Mouse (Mus musculus) limb, embryonic 15.5 days (tissue): ENCODE results near the gene Tmem56. TPM values are rescaled to one million over a fixed set of nuclear protein-coding genes. Genes with fewer than 3 reads are reported as not detected.

ENCODE experiments used
- ATAC-seq: fragments of 200-750 bp; cut with Nextera tagmentation; 2 replicates; pipeline ENCODE4 v1.8.0; 2017; ENCODE audit warnings: low read depth, moderate TSS enrichment; ENCODE audit not compliant: insufficient number of reproducible peaks, low FRiP score, low TSS enrichment
- H3K27ac ChIP-seq: fragments of 300-500 bp; sonication (generic); 2 replicates; pipeline ENCODE4 v1.5.1; 2015; ENCODE audit warnings: moderate library complexity, mild to moderate bottlenecking, inconsistent platforms
- H3K27me3 ChIP-seq: fragments of 300-500 bp; sonication (generic); 2 replicates; pipeline ENCODE4 v1.6.1; 2015; ENCODE audit warnings: inconsistent platforms
- H3K36me3 ChIP-seq: fragments of 300-500 bp; sonication (generic); 2 replicates; pipeline ENCODE4 v1.6.1; 2015; ENCODE audit warnings: inconsistent platforms
- H3K4me1 ChIP-seq: fragments of 300-500 bp; sonication (generic); 2 replicates; pipeline ENCODE4 v1.6.1; 2015; ENCODE audit warnings: inconsistent platforms
- H3K4me2 ChIP-seq: fragments of 300-500 bp; sonication (generic); 2 replicates; pipeline ENCODE4 v1.6.1; 2015; ENCODE audit warnings: mild to moderate bottlenecking, inconsistent platforms
- H3K4me3 ChIP-seq: fragments of 300-500 bp; sonication (generic); 2 replicates; pipeline ENCODE4 v1.5.1; 2015; ENCODE audit warnings: mild to moderate bottlenecking, inconsistent platforms
- H3K9ac ChIP-seq: fragments of 300-500 bp; sonication (generic); 2 replicates; pipeline ENCODE4 v1.6.1; 2015; ENCODE audit warnings: inconsistent platforms
- H3K9me3 ChIP-seq: fragments of 300-500 bp; sonication (generic); 2 replicates; pipeline ENCODE4 v1.6.1; 2016; ENCODE audit warnings: inconsistent platforms
- WGBS: fragments of 180-500 bp; shearing (Covaris S2); methylation state at CpG from one replicate; pipeline ENCODE4 v1.1.7; 2015; 5-methylcytosine and 5-hydroxymethylcytosine counted together
- polyA plus RNA-seq: library from polyadenylated mRNA; unstranded; fragments of >200 nt; fragmentation: Nextera tagmentation; extraction: Ambion mirVana; gene quantifications from 2 replicates; pipeline ENCODE4 v1.2.1, GENCODE M21; 2015

The Tmem56 gene
- polyA plus RNA-seq, 1 experiment from 2014 or later, result 1.3 TPM

GRCm38 (mm10) chr3:121309429-121309828 is 26.5 kb upstream of the Tmem56 start:
- ATAC-seq, result no peak
- WGBS, result 65% methylated on average over 4 of the region's 4 CpGs

GRCm38 (mm10) chr3:121308935-121309334 is 26.0 kb upstream of the Tmem56 start:
- WGBS, result 63% methylated on average over 5 of the region's 5 CpGs
- ATAC-seq, result no peak

More at GRCm38 (mm10) chr3:121309429-121309828, 26.5 kb upstream of the Tmem56 start:
- H3K9me3 ChIP-seq, result no peaks in the 10 kb centered on the region
- H3K27ac ChIP-seq, result no peak overlapping the region
- H3K27me3 ChIP-seq, result no peaks in the 10 kb centered on the region
- no peaks in the 10 kb centered on the region for H3K4me1 ChIP-seq
- H3K4me3 ChIP-seq, result no peak overlapping the region
- H3K9ac ChIP-seq, result no peak overlapping the region
- H3K4me2 ChIP-seq, result no peak overlapping the region
- H3K36me3 ChIP-seq, result 0 out of 2 replicates have a peak, but pooled peaks cover 3% of the 10 kb centered on the region

GRCm38 (mm10) chr3:121307532-121308234 is 24.8 kb upstream of the Tmem56 start:
- Histone ChIP-seq H3K4me3 (no peak overlapping the region), H3K27me3 (no peaks in the 10 kb centered on the region), H3K4me2 (no peak overlapping the region), H3K9me3 (no peaks in the 10 kb centered on the region), H3K9ac (no peak overlapping the region), H3K36me3 (peaks cover 3% of the 10 kb centered on the region; the same call in 1 of the 2 replicates), H3K4me1 (no peaks in the 10 kb centered on the region), H3K27ac (no peak overlapping the region)
- ATAC-seq, result peak; percentile 48; the same call in 1 of the 2 replicates
- 70% methylated on average over 7 of the region's 7 CpGs for WGBS

More at GRCm38 (mm10) chr3:121308935-121309334, 26.0 kb upstream of the Tmem56 start:
- Histone ChIP-seq H3K36me3 (0 out of 2 replicates have a peak, but pooled peaks cover 3% of the 10 kb centered on the region), H3K9me3 (no peaks in the 10 kb centered on the region), H3K27me3 (no peaks in the 10 kb centered on the region), H3K4me1 (no peaks in the 10 kb centered on the region), H3K27ac (no peak overlapping the region), H3K4me2 (no peak overlapping the region), H3K4me3 (no peak overlapping the region), H3K9ac (no peak overlapping the region)

GRCm38 (mm10) chr3:121306641-121307040 is 23.7 kb upstream of the Tmem56 start:
- Histone ChIP-seq H3K36me3 (peaks cover 8% of the 10 kb centered on the region; the same call in 1 of the 2 replicates), H3K4me1 (no peaks in the 10 kb centered on the region), H3K4me2 (no peak overlapping the region), H3K9ac (no peak overlapping the region), H3K4me3 (no peak overlapping the region), H3K27ac (no peak overlapping the region), H3K9me3 (no peaks in the 10 kb centered on the region), H3K27me3 (no peaks in the 10 kb centered on the region)
- no peak for ATAC-seq
- WGBS, result 88% methylated on average over 7 of the region's 7 CpGs

- Histone ChIP-seq H3K4me2 (no peak overlapping the region), H3K27me3 (no peaks in the 10 kb centered on the region), H3K27ac (no peak overlapping the region), H3K9me3 (no peaks in the 10 kb centered on the region), H3K4me3 (no peak overlapping the region), H3K9ac (no peak overlapping the region), H3K36me3 (no peaks in the 10 kb centered on the region), H3K4me1 (peaks cover 7% of the 10 kb centered on the region; the same call in 1 of the 2 replicates)
- ATAC-seq, result no peak
- WGBS, result 82% methylated on average over 2 of the region's 2 CpGs
Measured at GRCm38 (mm10) chr3:121294200-121294599, 11.3 kb upstream of the Tmem56 start.

GRCm38 (mm10) chr3:121291560-121292258 is 8.8 kb upstream of the Tmem56 start, which contains the start of gene Alg14:
Gene Alg14 (plus strand): TSS chr3:121291773.
- peak within 1 kb of the TSS; percentile 97 for H3K27ac ChIP-seq
- peak; percentile 98 for ATAC-seq
- peak within 1 kb of the TSS; percentile 70 for H3K4me3 ChIP-seq
- H3K9me3 ChIP-seq, result no peaks in the 10 kb centered on the region
- H3K4me1 ChIP-seq, result peaks cover 7% of the 10 kb centered on the region; the same call in 1 of the 2 replicates
- H3K36me3 ChIP-seq, result no peaks in the 10 kb centered on the region
- H3K9ac ChIP-seq, result peak within 1 kb of the TSS; percentile 59
- H3K4me2 ChIP-seq, result peak within 1 kb of the TSS; percentile 54
- WGBS, result under 1% methylated on average over 42 of the region's 42 CpGs
- H3K27me3 ChIP-seq, result no peaks in the 10 kb centered on the region

GRCm38 (mm10) chr3:121291225-121291559 is 8.3 kb upstream of the Tmem56 start:
- Histone ChIP-seq H3K4me2 (peak overlapping the region; percentile 54), H3K4me3 (peak overlapping the region; percentile 70), H3K27me3 (no peaks in the 10 kb centered on the region), H3K9me3 (no peaks in the 10 kb centered on the region), H3K4me1 (peaks cover 7% of the 10 kb centered on the region; the same call in 1 of the 2 replicates), H3K36me3 (no peaks in the 10 kb centered on the region), H3K9ac (peak overlapping the region; percentile 50), H3K27ac (peak overlapping the region; percentile 97)
- ATAC-seq, result peak; percentile 27
- WGBS, result 3% methylated on average over 7 of the region's 7 CpGs

GRCm38 (mm10) chr3:121290681-121291080 is 7.8 kb upstream of the Tmem56 start:
- H3K27me3 ChIP-seq, result no peaks in the 10 kb centered on the region
- H3K36me3 ChIP-seq, result no peaks in the 10 kb centered on the region
- no peaks in the 10 kb centered on the region for H3K9me3 ChIP-seq
- peak overlapping the region; percentile 97 for H3K27ac ChIP-seq
- 59% methylated on average over 8 of the region's 8 CpGs for WGBS
- peaks cover 7% of the 10 kb centered on the region; the same call in 1 of the 2 replicates for H3K4me1 ChIP-seq
- H3K4me2 ChIP-seq, result peak overlapping the region; percentile 54
- ATAC-seq, result no peak
- no peak overlapping the region for H3K9ac ChIP-seq
- H3K4me3 ChIP-seq, result peak overlapping the region; percentile 70

GRCm38 (mm10) chr3:121287151-121287550 is 4.3 kb upstream of the Tmem56 start:
- no peaks in the 10 kb centered on the region for H3K9me3 ChIP-seq
- H3K4me2 ChIP-seq, result no peak overlapping the region
- 95% methylated on average over 2 of the region's 2 CpGs for WGBS
- H3K36me3 ChIP-seq, result no peaks in the 10 kb centered on the region
- no peak for ATAC-seq
- H3K9ac ChIP-seq, result no peak overlapping the region
- H3K4me1 ChIP-seq, result peaks cover 7% of the 10 kb centered on the region; the same call in 1 of the 2 replicates
- no peak overlapping the region for H3K27ac ChIP-seq
- H3K4me3 ChIP-seq, result no peak overlapping the region
- no peaks in the 10 kb centered on the region for H3K27me3 ChIP-seq

GRCm38 (mm10) chr3:121285219-121285618 is 2.3 kb upstream of the Tmem56 start:
- H3K9ac ChIP-seq, result no peak overlapping the region
- H3K4me3 ChIP-seq, result no peak overlapping the region
- H3K9me3 ChIP-seq, result no peaks in the 10 kb centered on the region
- H3K27me3 ChIP-seq, result no peaks in the 10 kb centered on the region
- no peak overlapping the region for H3K27ac ChIP-seq
- no peaks in the 10 kb centered on the region for H3K4me1 ChIP-seq
- 89% methylated on average over 6 of the region's 6 CpGs for WGBS
- no peak overlapping the region for H3K4me2 ChIP-seq
- no peak for ATAC-seq
- H3K36me3 ChIP-seq, result no peaks in the 10 kb centered on the region

- Histone ChIP-seq H3K9me3 (no peaks in the 10 kb centered on the region), H3K27me3 (no peaks in the 10 kb centered on the region), H3K4me2 (no peak overlapping the region), H3K4me1 (no peaks in the 10 kb centered on the region), H3K9ac (no peak overlapping the region), H3K27ac (no peak overlapping the region), H3K4me3 (no peak overlapping the region), H3K36me3 (no peaks in the 10 kb centered on the region)
- 80% methylated on average over 14 of the region's 14 CpGs for WGBS
- ATAC-seq, result no peak
Measured at GRCm38 (mm10) chr3:121279679-121280078, 3.2 kb downstream of the Tmem56 start.

GRCm38 (mm10) chr3:121277557-121277956 is 5.3 kb downstream of the Tmem56 start:
- Histone ChIP-seq H3K4me1 (no peaks in the 10 kb centered on the region), H3K36me3 (no peaks in the 10 kb centered on the region), H3K4me3 (no peak overlapping the region), H3K27ac (no peak overlapping the region), H3K27me3 (no peaks in the 10 kb centered on the region), H3K9me3 (no peaks in the 10 kb centered on the region), H3K4me2 (no peak overlapping the region), H3K9ac (no peak overlapping the region)
- no peak for ATAC-seq
- WGBS, result 80% methylated on average over 4 of the region's 4 CpGs
